Mouse (Mus musculus): ENCODE measurements around the gene Zfp30. TPM values are rescaled to one million over a fixed set of nuclear protein-coding genes. Genes with fewer than 3 reads are reported as not detected.

The Zfp30 gene
- polyA plus RNA-seq, 1 experiment from 2014 or later: 10.2 TPM

DNA sequence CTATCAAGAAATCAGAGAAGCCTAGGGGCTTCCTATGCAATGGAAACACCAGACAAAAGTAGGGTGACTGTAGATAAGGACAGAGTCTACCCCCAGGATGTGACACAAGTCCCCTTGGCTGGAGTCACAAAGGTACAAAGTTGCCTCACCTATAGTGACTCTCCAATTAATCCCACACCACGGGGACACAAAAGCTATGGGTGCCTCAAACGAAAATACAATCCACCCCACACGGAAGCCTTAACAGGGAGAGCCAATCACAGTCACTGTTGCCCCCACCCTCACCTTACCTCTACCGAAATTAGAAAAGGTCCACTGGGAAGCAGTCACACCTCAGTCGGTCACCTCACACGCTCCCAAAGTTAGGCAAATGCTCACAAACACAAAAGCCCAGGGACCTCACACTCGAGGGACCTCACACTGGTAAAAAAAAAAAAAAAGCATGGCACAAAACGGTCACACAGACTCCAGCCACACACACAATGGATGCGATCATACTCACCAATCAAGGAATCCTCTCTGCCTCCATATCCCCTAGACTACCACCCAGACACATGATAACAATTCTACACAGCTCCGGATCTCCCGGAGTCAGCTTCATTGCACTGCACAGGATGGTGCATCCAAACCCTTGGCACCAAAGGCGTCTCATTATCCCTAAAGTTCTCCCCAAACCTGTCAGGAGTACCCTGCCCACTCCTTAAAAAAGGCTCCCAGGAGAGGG is 31.4 kb downstream of the Zfp30 start:
- no peaks in the 10 kb centered on the region for H3K36me3 ChIP-seq (ENCODE audit: control insufficient read depth, insufficient read depth, low read length)
- H3K4me1 ChIP-seq (ENCODE audit: control insufficient read depth, insufficient read depth, low read length): peaks cover 10% of the 10 kb centered on the region; the same call in 1 of the 2 replicates
- peak overlapping the region; percentile 79 for H3K4me2 ChIP-seq (replicated peaks; ENCODE audit: low read depth, low read length)
- H3K27ac ChIP-seq (ENCODE audit: low read length): peak overlapping the region; percentile 52
- WGBS: 3% methylated on average over 12 of the region's 12 CpGs
- H3K27me3 ChIP-seq (ENCODE audit: control insufficient read depth, insufficient read depth, low read length): no peaks in the 10 kb centered on the region
- no peaks in the 10 kb centered on the region for H3K9me3 ChIP-seq (ENCODE audit: control insufficient read depth, low read depth, low read length)
- peak overlapping the region; percentile 49 for H3K9ac ChIP-seq (replicated peaks; ENCODE audit: low read depth, low read length)
- H3K4me3 ChIP-seq (ENCODE audit: low read depth, low read length): peak overlapping the region; percentile 57
- peak; percentile 29; the same call in 1 of the 2 replicates for ATAC-seq (ENCODE audit: insufficient number of reproducible peaks, insufficient read depth, low FRiP score, low read depth)

DNA sequence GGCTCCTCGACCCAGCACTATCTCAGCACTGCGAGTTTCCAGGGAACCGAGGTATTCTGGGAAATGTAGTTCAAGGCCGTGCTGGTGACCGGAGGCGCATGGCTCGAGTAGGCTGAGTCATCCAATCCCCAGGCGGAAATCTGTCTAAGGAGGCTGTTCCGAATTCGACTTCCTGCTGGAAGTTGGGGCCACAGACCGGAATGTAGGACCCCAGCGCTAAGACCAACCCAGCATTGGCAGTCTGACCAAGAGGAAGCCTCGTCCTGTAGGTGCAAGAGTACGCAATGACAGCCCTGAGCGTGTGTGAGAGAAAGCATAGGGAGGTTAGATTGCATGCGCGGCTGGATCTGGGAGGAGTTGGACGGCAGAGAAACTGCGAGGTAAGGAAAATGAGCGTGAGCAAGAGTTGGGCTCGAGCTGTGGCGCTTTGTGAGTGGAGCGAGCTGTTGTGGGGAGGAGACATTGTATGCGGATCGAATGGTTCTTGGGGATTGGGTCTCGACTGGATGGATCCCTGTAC is 32.2 kb downstream of the Zfp30 start, which contains the start of gene Zfp790:
Zfp790 (plus strand) TSS at position 205 of the 520 bp plus-strand sequence.
- H3K36me3 ChIP-seq (ENCODE audit: control insufficient read depth, insufficient read depth, low read length): no peaks in the 10 kb centered on the region
- H3K4me3 ChIP-seq (ENCODE audit: low read depth, low read length): peak within 1 kb of the TSS; percentile 57
- peak; percentile 95 for ATAC-seq (ENCODE audit: insufficient number of reproducible peaks, insufficient read depth, low FRiP score, low read depth)
- peaks cover 10% of the 10 kb centered on the region; the same call in 1 of the 2 replicates for H3K4me1 ChIP-seq (ENCODE audit: control insufficient read depth, insufficient read depth, low read length)
- under 1% methylated on average over 26 of the region's 26 CpGs for whole genome bisulfite sequencing
- peak within 1 kb of the TSS; percentile 79 for H3K4me2 ChIP-seq (replicated peaks; ENCODE audit: low read depth, low read length)
- H3K9ac ChIP-seq (replicated peaks; ENCODE audit: low read depth, low read length): peak within 1 kb of the TSS; percentile 49
- H3K27me3 ChIP-seq (ENCODE audit: control insufficient read depth, insufficient read depth, low read length): no peaks in the 10 kb centered on the region
- peak within 1 kb of the TSS; percentile 83 for H3K27ac ChIP-seq (ENCODE audit: low read length)
- no peaks in the 10 kb centered on the region for H3K9me3 ChIP-seq (ENCODE audit: control insufficient read depth, low read depth, low read length)

DNA sequence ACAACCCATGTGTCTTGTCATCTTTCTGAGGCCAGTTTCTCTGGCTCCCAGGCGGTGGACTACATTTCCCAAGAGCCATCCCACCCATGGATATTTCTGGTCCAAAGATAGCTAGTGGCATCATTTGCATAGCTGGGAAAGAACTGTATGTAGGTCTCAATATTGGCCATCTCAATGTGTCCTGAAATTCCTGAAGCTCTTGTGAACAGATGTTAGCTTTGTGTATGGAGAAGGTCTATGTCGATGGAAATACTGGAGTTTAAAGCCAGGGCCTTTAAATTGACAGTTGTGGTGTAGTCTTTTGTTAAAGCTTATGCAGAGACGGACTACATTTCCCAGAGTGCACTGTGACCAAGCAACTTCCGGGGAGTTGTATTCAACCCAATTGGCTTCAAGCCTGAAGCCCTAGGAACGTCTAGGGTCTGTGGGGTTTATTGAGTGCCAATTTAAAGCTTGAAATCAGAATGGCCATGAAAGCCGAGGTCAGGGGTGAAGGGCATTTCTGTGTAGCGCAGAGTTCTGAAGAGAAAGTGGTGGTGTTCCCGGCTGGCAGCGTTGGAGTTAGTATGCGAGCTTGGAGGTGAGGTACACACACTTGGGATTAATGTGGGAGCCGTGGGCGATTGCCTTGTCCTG is 34.9 kb downstream of the Zfp30 start:
- WGBS: 4% methylated on average over 12 of the region's 12 CpGs
- Histone ChIP-seq H3K4me3 (ENCODE audit: low read depth, low read length) (peak overlapping the region; percentile 56), H3K36me3 (ENCODE audit: control insufficient read depth, insufficient read depth, low read length) (peaks cover 5% of the 10 kb centered on the region; the same call in 1 of the 2 replicates), H3K4me1 (ENCODE audit: control insufficient read depth, insufficient read depth, low read length) (peaks cover 10% of the 10 kb centered on the region; the same call in 1 of the 2 replicates), H3K27ac (ENCODE audit: low read length) (no peak overlapping the region), H3K9me3 (ENCODE audit: control insufficient read depth, low read depth, low read length) (no peaks in the 10 kb centered on the region), H3K9ac (replicated peaks; ENCODE audit: low read depth, low read length) (peak overlapping the region; percentile 43; the same call in 1 of the 2 replicates), H3K27me3 (ENCODE audit: control insufficient read depth, insufficient read depth, low read length) (no peaks in the 10 kb centered on the region), H3K4me2 (replicated peaks; ENCODE audit: low read depth, low read length) (peak overlapping the region; percentile 69)
- peak; percentile 53; the same call in 1 of the 2 replicates for ATAC-seq (ENCODE audit: insufficient number of reproducible peaks, insufficient read depth, low FRiP score, low read depth)

DNA sequence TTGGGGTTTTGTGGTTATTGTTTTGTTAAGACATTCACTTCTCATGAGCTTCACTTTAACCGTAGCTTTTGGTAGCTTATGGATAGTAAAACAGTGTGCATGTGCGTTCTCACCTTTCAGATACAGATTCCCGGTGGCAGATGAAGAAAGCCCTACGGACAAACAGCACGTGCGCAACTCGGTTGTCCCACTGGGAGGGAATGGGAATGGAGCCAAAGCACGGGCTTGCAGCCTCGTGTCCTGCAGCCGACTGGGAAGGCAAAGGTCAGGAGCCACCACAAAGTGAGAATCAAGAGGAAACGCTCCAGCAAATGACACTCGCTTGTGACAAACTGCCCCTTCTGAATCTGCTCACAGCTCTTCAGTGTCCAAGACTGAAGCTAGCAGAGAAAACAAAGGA is 44.2 kb downstream of the Zfp30 start:
- Histone ChIP-seq H3K9me3 (ENCODE audit: control insufficient read depth, low read depth, low read length) (no peaks in the 10 kb centered on the region), H3K27me3 (ENCODE audit: control insufficient read depth, insufficient read depth, low read length) (no peaks in the 10 kb centered on the region), H3K4me3 (ENCODE audit: low read depth, low read length) (no peak overlapping the region), H3K27ac (ENCODE audit: low read length) (no peak overlapping the region), H3K9ac (replicated peaks; ENCODE audit: low read depth, low read length) (no peak overlapping the region), H3K36me3 (ENCODE audit: control insufficient read depth, insufficient read depth, low read length) (peaks cover 51% of the 10 kb centered on the region), H3K4me1 (ENCODE audit: control insufficient read depth, insufficient read depth, low read length) (no peaks in the 10 kb centered on the region), H3K4me2 (replicated peaks; ENCODE audit: low read depth, low read length) (no peak overlapping the region)
- WGBS: 90% methylated on average over 12 of the region's 12 CpGs
- no peak for ATAC-seq (ENCODE audit: insufficient number of reproducible peaks, insufficient read depth, low FRiP score, low read depth)

GRCm38 (mm10) chr7:29829804-29830203 is 46.0 kb downstream of the Zfp30 start:
- no peaks in the 10 kb centered on the region for H3K4me1 ChIP-seq (ENCODE audit: control insufficient read depth, insufficient read depth, low read length)
- no peaks in the 10 kb centered on the region for H3K9me3 ChIP-seq (ENCODE audit: control insufficient read depth, low read depth, low read length)
- no peak overlapping the region for H3K9ac ChIP-seq (replicated peaks; ENCODE audit: low read depth, low read length)
- WGBS: 94% methylated on average over 12 of the region's 12 CpGs
- H3K27me3 ChIP-seq (ENCODE audit: control insufficient read depth, insufficient read depth, low read length): no peaks in the 10 kb centered on the region
- no peak for ATAC-seq (ENCODE audit: insufficient number of reproducible peaks, insufficient read depth, low FRiP score, low read depth)
- H3K4me3 ChIP-seq (ENCODE audit: low read depth, low read length): no peak overlapping the region
- no peak overlapping the region for H3K4me2 ChIP-seq (replicated peaks; ENCODE audit: low read depth, low read length)
- no peak overlapping the region for H3K27ac ChIP-seq (ENCODE audit: low read length)
- H3K36me3 ChIP-seq (ENCODE audit: control insufficient read depth, insufficient read depth, low read length): peaks cover 41% of the 10 kb centered on the region

- H3K9me3 ChIP-seq (ENCODE audit: control insufficient read depth, low read depth, low read length): no peaks in the 10 kb centered on the region
- no peaks in the 10 kb centered on the region for H3K4me1 ChIP-seq (ENCODE audit: control insufficient read depth, insufficient read depth, low read length)
- no peak overlapping the region for H3K4me3 ChIP-seq (ENCODE audit: low read depth, low read length)
- no peak overlapping the region for H3K27ac ChIP-seq (ENCODE audit: low read length)
- no peak overlapping the region for H3K4me2 ChIP-seq (replicated peaks; ENCODE audit: low read depth, low read length)
- H3K36me3 ChIP-seq (ENCODE audit: control insufficient read depth, insufficient read depth, low read length): no peaks in the 10 kb centered on the region
- no peak for ATAC-seq (ENCODE audit: insufficient number of reproducible peaks, insufficient read depth, low FRiP score, low read depth)
- 71% methylated on average over 1 of the region's 1 CpGs for WGBS
- no peaks in the 10 kb centered on the region for H3K27me3 ChIP-seq (ENCODE audit: control insufficient read depth, insufficient read depth, low read length)
- no peak overlapping the region for H3K9ac ChIP-seq (replicated peaks; ENCODE audit: low read depth, low read length)
These were observed 53.0 kb downstream of the Zfp30 start for GRCm38 (mm10) chr7:29836816-29837215.

DNA sequence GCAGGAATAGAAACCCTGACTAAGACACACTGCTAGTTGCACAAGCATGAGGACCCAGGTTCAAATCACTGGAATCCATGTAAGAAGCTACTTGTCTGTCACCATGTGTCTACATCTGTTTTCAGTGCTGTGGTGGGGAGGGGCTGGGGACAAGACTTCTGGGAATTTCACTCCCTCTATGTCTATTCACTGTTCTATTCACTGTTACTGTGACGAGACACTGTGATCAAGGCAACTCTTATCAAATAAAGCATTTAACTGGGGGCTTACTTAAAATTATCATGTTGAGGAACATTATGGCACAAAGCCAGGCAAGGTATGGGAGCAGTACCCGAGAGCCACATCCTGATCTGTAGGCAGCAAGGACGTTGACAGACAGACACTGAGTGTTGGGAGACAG is 55.5 kb downstream of the Zfp30 start:
- Histone ChIP-seq H3K27ac (ENCODE audit: low read length) (no peak overlapping the region), H3K9me3 (ENCODE audit: control insufficient read depth, low read depth, low read length) (no peaks in the 10 kb centered on the region), H3K36me3 (ENCODE audit: control insufficient read depth, insufficient read depth, low read length) (peaks cover 3% of the 10 kb centered on the region), H3K4me2 (replicated peaks; ENCODE audit: low read depth, low read length) (no peak overlapping the region), H3K4me1 (ENCODE audit: control insufficient read depth, insufficient read depth, low read length) (no peaks in the 10 kb centered on the region), H3K4me3 (ENCODE audit: low read depth, low read length) (no peak overlapping the region), H3K9ac (replicated peaks; ENCODE audit: low read depth, low read length) (no peak overlapping the region), H3K27me3 (ENCODE audit: control insufficient read depth, insufficient read depth, low read length) (no peaks in the 10 kb centered on the region)
- 85% methylated on average over 3 of the region's 3 CpGs for WGBS
- ATAC-seq (ENCODE audit: insufficient number of reproducible peaks, insufficient read depth, low FRiP score, low read depth): no peak

- Histone ChIP-seq H3K4me2 (replicated peaks; ENCODE audit: low read depth, low read length) (no peak overlapping the region), H3K4me1 (ENCODE audit: control insufficient read depth, insufficient read depth, low read length) (no peaks in the 10 kb centered on the region), H3K27ac (ENCODE audit: low read length) (no peak overlapping the region), H3K27me3 (ENCODE audit: control insufficient read depth, insufficient read depth, low read length) (no peaks in the 10 kb centered on the region), H3K9ac (replicated peaks; ENCODE audit: low read depth, low read length) (no peak overlapping the region), H3K9me3 (ENCODE audit: control insufficient read depth, low read depth, low read length) (no peaks in the 10 kb centered on the region), H3K4me3 (ENCODE audit: low read depth, low read length) (no peak overlapping the region), H3K36me3 (ENCODE audit: control insufficient read depth, insufficient read depth, low read length) (peaks cover 12% of the 10 kb centered on the region)
- WGBS: 86% methylated on average over 1 of the region's 1 CpGs
- ATAC-seq (ENCODE audit: insufficient number of reproducible peaks, insufficient read depth, low FRiP score, low read depth): no peak
These were observed 58.3 kb downstream of the Zfp30 start for GRCm38 (mm10) chr7:29842105-29842504.

All from stomach, embryonic 14.5 days (tissue).